Mouse (Mus musculus): ENCODE data around the gene Slc34a3.

GRCm38 (mm10) chr2:25182664-25183063 is 51.5 kb downstream of the Slc34a3 start:
- TF ChIP-seq CTCF (IDR thresholded peaks at IDR 0.05; ENCODE audit: extremely low read depth, insufficient read depth, insufficient read length, insufficient replicate concordance), result no peak
- TF ChIP-seq POLR2A (IDR thresholded peaks at IDR 0.05; ENCODE audit: low read depth, low read length), result no peak
